Mouse (Mus musculus): Measurements from ENCODE around the gene Lsm14b.

DNA sequence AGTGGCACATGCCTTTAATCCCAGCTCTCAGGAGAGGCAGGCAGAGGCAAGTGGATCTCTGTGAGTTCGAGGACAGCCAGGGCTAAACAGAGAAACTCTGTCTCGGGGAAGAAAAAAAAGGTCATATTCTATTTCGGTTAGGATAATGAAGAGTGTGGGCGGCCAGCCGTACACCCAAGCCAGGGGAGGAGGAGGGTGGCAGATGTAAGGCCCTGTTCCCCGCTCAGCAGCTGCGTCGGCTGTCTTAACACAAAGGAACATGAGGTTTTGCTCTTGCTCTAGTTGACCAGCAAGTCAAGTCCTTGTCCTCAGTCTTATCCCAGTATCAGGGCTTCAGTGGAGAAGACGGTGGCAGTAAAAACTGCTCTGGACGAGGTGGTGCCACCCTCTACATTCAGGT is 58.3 kb downstream of the Lsm14b start:
- TF ChIP-seq CTCF (conservative IDR thresholded peaks at IDR 0.05 in 1 of 2, IDR thresholded peaks at IDR 0.05 in 1 of 2; ENCODE audit: low read depth in 2 of 2, low read length in 2 of 2) (no peak), POLR2A (IDR thresholded peaks at IDR 0.05; ENCODE audit: low read depth, low read length) (no peak), MAZ (IDR thresholded peaks at IDR 0.05; ENCODE audit: low read depth, low read length) (no peak), NRF1 (IDR thresholded peaks at IDR 0.05; ENCODE audit: low read depth, low read length) (no peak), ZKSCAN1 (IDR thresholded peaks at IDR 0.05; ENCODE audit: borderline replicate concordance, low read depth, low read length) (no peak), MAX (IDR thresholded peaks at IDR 0.05; ENCODE audit: low read length) (no peak)
